Mouse (Mus musculus) hindbrain, embryonic 10.5 days (tissue): Measurements from ENCODE around the gene Acsbg2. TPM values are rescaled to one million over a fixed set of nuclear protein-coding genes. Genes with fewer than 3 reads are reported as not detected.
"Not testable (repeated sequence)": the region's sequence is repeated elsewhere in the genome, so short reads cannot be mapped to it uniquely, and the experiment has no call there.

Source experiments
- DNase-seq: peaks from one replicate; pipeline ENCODE4 v3.0.0-alpha.2; 2017; ENCODE audit warnings: low spot score
- H3K27ac ChIP-seq: fragments of 300-500 bp; sonication (generic); 2 replicates; pipeline ENCODE4 v1.5.1; 2016; ENCODE audit warnings: mild to moderate bottlenecking, moderate library complexity
- H3K27me3 ChIP-seq: fragments of 300-500 bp; sonication (generic); 2 replicates; pipeline ENCODE4 v1.6.1; 2016; ENCODE audit warnings: mild to moderate bottlenecking; ENCODE audit not compliant: poor library complexity, insufficient read depth, severe bottlenecking
- H3K36me3 ChIP-seq: fragments of 300-500 bp; sonication (generic); 2 replicates; pipeline ENCODE4 v1.6.1; 2016; ENCODE audit warnings: mild to moderate bottlenecking, moderate library complexity
- H3K4me1 ChIP-seq: fragments of 300-500 bp; sonication (generic); replicated peaks from 2 replicates; pipeline ENCODE4 v1.6.1; 2016; ENCODE audit warnings: mild to moderate bottlenecking
- H3K4me3 ChIP-seq: fragments of 300-500 bp; sonication (generic); 2 replicates; pipeline ENCODE4 v1.5.1; 2016; ENCODE audit warnings: mild to moderate bottlenecking, moderate library complexity
- H3K9me3 ChIP-seq: fragments of 300-500 bp; sonication (generic); 2 replicates; pipeline ENCODE4 v1.6.1; 2016; ENCODE audit warnings: mild to moderate bottlenecking, moderate library complexity
- WGBS: fragments of 180-500 bp; shearing (Covaris S2); methylation state at CpG from one replicate; pipeline ENCODE4 v1.1.7; 2016; 5-methylcytosine and 5-hydroxymethylcytosine counted together
- polyA plus RNA-seq: library from polyadenylated mRNA; unstranded; fragments of >200 nt; fragmentation: Nextera tagmentation; extraction: Ambion mirVana; gene quantifications from 2 replicates; pipeline ENCODE4 v1.2.1, GENCODE M21; 2016

Gene Acsbg2
- polyA plus RNA-seq = not detected in 2 replicates

GRCm38 (mm10) chr17:56874237-56874636 is at the start of gene Acsbg2:
TSS of gene Acsbg2 (minus strand) at chr17:56874447.
- no peaks in the 10 kb centered on the region for H3K36me3 ChIP-seq
- no peaks in the 10 kb centered on the region for H3K4me1 ChIP-seq
- H3K27me3 ChIP-seq = no peaks in the 10 kb centered on the region
- no peak for DNase-seq
- 85% methylated on average over 2 of the region's 2 CpGs for WGBS
- H3K4me3 ChIP-seq = no peak within 1 kb of the TSS
- H3K27ac ChIP-seq = no peak within 1 kb of the TSS
- no peaks in the 10 kb centered on the region for H3K9me3 ChIP-seq

DNA sequence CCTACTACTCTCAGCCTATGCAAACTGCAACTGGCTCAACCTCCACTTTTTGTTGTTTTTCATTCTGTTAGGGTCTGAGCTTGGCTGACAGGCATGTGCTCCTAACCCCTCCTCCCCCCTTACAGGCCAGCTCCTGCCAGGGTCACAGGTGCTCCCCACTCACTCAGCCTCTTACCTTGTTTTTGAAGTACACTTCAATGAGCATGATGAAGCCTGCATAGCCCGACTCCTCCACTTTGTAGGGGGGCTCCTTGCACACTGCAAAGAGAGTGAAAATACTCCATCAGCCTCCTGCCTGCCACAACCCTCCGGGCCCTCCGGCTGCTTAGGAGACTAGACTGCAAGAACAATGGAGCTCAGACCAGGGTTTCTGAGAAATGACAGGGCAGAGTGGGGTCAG is 45.5 kb upstream of the Acsbg2 start:
- H3K9me3 ChIP-seq = no peaks in the 10 kb centered on the region
- no peaks in the 10 kb centered on the region for H3K27me3 ChIP-seq
- DNase-seq = no peak
- no peaks in the 10 kb centered on the region for H3K4me1 ChIP-seq
- WGBS = 87% methylated on average over 3 of the region's 3 CpGs
- peaks cover 98% of the 10 kb centered on the region for H3K36me3 ChIP-seq
- H3K27ac ChIP-seq = no peak overlapping the region
- no peak overlapping the region for H3K4me3 ChIP-seq

DNA sequence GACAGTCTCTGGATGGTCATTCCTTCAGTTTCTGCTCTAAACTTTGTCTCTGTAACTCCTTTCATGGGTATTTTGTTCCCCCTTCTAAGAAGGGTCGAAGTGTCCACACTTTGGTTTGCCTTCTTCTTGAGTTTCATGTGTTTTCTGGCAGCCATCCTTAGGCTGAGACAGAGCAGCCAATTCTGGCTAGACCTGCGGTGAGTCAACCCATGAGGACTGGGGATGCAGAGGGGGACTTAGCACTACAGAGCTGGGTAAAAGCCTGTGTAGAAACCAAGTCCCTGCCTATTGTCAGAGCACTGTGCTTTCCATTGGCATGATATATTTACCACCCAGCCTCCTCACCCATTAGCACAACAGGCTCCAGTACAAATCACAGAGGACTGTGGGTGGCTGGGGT is 42.9 kb upstream of the Acsbg2 start:
- DNase-seq = no peak

GRCm38 (mm10) chr17:56913444-56913843 is 39.2 kb upstream of the Acsbg2 start:
- Histone ChIP-seq H3K9me3 (no peaks in the 10 kb centered on the region), H3K4me3 (no peak overlapping the region), H3K4me1 (no peaks in the 10 kb centered on the region), H3K27me3 (no peaks in the 10 kb centered on the region), H3K27ac (no peak overlapping the region), H3K36me3 (peaks cover 98% of the 10 kb centered on the region)
- no peak for DNase-seq

More for the DNA sequence above, 42.9 kb upstream of the Acsbg2 start:
- Histone ChIP-seq H3K36me3 (peaks cover 98% of the 10 kb centered on the region), H3K9me3 (no peaks in the 10 kb centered on the region), H3K4me1 (no peaks in the 10 kb centered on the region), H3K4me3 (no peak overlapping the region), H3K27me3 (no peaks in the 10 kb centered on the region), H3K27ac (no peak overlapping the region)
- WGBS = 98% methylated on average over 2 of the region's 2 CpGs

- H3K36me3 ChIP-seq = peaks cover 98% of the 10 kb centered on the region
- H3K9me3 ChIP-seq = no peaks in the 10 kb centered on the region
- no peak overlapping the region for H3K4me3 ChIP-seq
- no peak for DNase-seq
- WGBS = 93% methylated on average over 3 of the region's 3 CpGs
- H3K4me1 ChIP-seq = no peaks in the 10 kb centered on the region
- no peaks in the 10 kb centered on the region for H3K27me3 ChIP-seq
- H3K27ac ChIP-seq = no peak overlapping the region
These were observed 38.8 kb upstream of the Acsbg2 start for GRCm38 (mm10) chr17:56913023-56913422.

GRCm38 (mm10) chr17:56909764-56910163 is 35.5 kb upstream of the Acsbg2 start:
- DNase-seq, H3K27ac ChIP-seq, H3K4me1 ChIP-seq, H3K9me3 ChIP-seq, H3K4me3 ChIP-seq, H3K27me3 ChIP-seq: not testable (repeated sequence)
- H3K36me3 ChIP-seq = peaks cover 99% of the 10 kb centered on the region
- WGBS = 82% methylated on average over 2 of the region's 2 CpGs

DNA sequence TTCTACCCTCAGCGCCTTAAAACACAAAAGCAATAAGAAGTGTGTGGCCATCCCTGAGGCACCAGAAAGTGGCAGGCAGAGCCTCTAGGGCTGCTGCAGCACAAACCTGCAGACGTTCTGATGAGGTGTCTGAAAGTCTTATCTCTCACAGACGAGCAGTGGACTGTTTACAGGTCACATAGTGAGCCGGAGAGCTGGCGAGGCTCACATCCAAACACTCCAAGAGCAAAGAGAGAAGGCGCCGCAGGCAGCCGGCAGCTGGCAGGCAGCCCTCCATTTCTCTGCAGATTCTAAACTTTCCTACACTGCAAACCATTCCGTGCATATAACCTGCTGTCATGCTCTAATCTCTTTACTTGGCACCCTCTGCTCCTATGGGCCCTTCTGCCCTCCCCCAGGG is 33.6 kb upstream of the Acsbg2 start:
- Histone ChIP-seq H3K36me3 (peaks cover 99% of the 10 kb centered on the region), H3K27me3 (no peaks in the 10 kb centered on the region), H3K4me3 (no peak overlapping the region), H3K27ac (no peak overlapping the region), H3K4me1 (peaks cover 9% of the 10 kb centered on the region; the same call in 1 of the 2 replicates), H3K9me3 (no peaks in the 10 kb centered on the region)
- no peak for DNase-seq
- 90% methylated on average over 9 of the region's 9 CpGs for WGBS

DNA sequence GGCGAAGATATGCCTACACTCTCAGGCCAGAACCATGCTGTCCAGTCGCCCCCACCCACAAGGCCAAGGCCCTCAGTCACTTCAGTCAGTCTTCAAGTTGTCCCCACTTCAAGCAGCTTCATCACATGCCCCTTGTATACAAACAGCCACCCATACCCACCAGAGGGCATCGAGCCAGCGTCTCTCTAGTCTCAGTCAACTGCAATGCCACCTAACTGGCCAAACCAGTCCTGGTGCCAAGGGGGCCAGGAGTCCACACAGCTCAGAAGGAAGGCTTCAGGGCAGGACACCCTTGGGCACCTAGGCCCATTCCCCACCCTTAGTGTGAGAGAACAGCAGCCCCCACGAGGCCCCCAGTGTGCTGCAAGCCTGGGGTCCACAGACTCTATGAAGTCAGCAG is 32.8 kb upstream of the Acsbg2 start:
- WGBS = 90% methylated on average over 5 of the region's 5 CpGs
- H3K27ac ChIP-seq = no peak overlapping the region
- H3K4me3 ChIP-seq = no peak overlapping the region
- no peak for DNase-seq
- H3K36me3 ChIP-seq = peaks cover 100% of the 10 kb centered on the region
- H3K4me1 ChIP-seq = peaks cover 9% of the 10 kb centered on the region; the same call in 1 of the 2 replicates
- no peaks in the 10 kb centered on the region for H3K27me3 ChIP-seq
- no peaks in the 10 kb centered on the region for H3K9me3 ChIP-seq

DNA sequence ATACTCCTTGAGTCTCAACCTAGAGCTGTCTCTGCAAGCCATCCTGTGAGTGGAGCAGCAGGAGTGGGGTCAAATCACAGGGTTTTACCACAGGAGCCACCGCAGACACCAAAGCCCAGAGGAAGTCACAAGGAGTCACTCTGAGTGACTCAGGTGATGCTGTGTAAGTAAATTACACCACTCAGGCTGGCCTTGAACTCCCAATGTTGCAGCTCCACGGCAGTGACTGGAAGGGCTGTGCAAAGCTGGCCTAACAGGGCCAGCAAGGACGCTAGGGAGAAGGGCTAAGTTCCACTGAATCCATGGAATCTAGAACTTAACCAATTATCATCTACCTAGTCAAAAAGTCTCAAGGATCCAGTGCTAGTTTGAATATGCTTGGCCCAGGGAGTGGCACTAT is 31.9 kb upstream of the Acsbg2 start:
- Histone ChIP-seq H3K27ac (no peak overlapping the region), H3K36me3 (peaks cover 100% of the 10 kb centered on the region), H3K4me3 (no peak overlapping the region), H3K27me3 (no peaks in the 10 kb centered on the region), H3K9me3 (no peaks in the 10 kb centered on the region), H3K4me1 (peaks cover 9% of the 10 kb centered on the region; the same call in 1 of the 2 replicates)
- WGBS = 92% methylated on average over 3 of the region's 3 CpGs
- no peak for DNase-seq

GRCm38 (mm10) chr17:56902698-56903097 is 28.5 kb upstream of the Acsbg2 start:
- WGBS = 80% methylated on average over 5 of the region's 5 CpGs
- no peak overlapping the region for H3K4me3 ChIP-seq
- H3K36me3 ChIP-seq = peaks cover 100% of the 10 kb centered on the region
- DNase-seq = no peak
- H3K27ac ChIP-seq = no peak overlapping the region
- H3K9me3 ChIP-seq = no peaks in the 10 kb centered on the region
- peaks cover 9% of the 10 kb centered on the region; the same call in 1 of the 2 replicates for H3K4me1 ChIP-seq
- H3K27me3 ChIP-seq = no peaks in the 10 kb centered on the region

DNA sequence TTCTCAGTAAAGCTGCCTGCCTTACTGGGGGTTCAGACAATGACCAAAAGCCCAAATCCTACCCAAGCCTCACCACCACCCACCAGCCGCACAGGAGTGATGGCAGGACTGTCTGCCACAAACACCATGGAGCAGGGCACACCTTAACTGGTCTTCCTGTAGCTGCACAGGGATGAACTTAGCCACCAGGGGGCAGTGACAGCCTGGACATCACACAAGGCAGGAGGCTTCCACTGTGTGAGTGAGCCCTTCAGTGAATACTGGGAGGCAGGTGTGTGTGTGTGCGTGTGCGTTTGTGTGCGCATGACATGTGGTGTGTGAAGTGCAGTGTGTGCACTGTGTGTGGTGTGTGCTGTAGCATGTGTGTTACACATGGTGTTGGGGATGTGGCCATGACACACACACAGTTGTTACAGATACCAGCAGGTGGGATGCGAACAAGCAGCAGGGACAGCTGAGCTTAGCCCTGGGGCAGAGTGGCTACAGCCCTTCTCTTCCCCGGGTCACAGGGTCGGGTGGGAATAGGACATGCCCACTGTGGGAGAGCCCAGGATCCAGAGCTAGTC is 23.5 kb upstream of the Acsbg2 start:
- peak; percentile 69 for DNase-seq
- peaks cover 11% of the 10 kb centered on the region for H3K4me1 ChIP-seq
- no peak overlapping the region for H3K4me3 ChIP-seq
- H3K27ac ChIP-seq = no peak overlapping the region
- H3K36me3 ChIP-seq = peaks cover 100% of the 10 kb centered on the region
- H3K27me3 ChIP-seq = no peaks in the 10 kb centered on the region
- no peaks in the 10 kb centered on the region for H3K9me3 ChIP-seq
- WGBS = 87% methylated on average over 7 of the region's 7 CpGs

DNA sequence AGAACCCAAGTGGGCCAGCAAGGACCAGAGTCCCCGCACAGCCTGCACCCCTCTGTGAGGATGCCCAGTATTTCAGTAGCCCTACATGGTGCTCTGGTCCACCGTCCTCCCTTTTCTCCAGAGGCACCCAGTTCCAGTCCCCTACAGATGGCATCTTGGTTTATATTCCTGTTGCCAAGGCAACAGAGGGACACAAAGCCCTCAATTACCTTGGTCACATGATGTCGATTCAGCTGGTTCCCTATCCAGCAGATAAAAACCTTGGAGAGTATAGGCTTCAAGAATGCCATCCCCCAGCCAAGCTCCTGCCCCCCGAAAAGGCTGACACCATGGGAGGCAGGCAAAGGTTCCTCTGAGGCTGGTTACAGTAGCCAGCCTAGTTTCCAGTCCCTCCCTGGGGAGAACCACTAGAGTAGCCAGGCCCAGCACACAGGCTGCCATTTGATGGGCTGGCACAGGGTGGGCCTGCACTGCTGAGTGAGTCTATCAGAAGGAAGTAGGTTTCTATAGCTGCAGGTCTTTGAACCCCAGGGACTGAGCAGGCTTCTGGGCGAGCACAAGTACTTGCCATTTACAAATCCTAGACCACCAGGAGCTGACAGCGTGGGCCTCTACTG is 22.4 kb upstream of the Acsbg2 start:
- WGBS = 81% methylated on average over 6 of the region's 6 CpGs
- peaks cover 100% of the 10 kb centered on the region for H3K36me3 ChIP-seq
- DNase-seq = no peak
- H3K4me1 ChIP-seq = peaks cover 11% of the 10 kb centered on the region
- no peaks in the 10 kb centered on the region for H3K27me3 ChIP-seq
- no peaks in the 10 kb centered on the region for H3K9me3 ChIP-seq
- no peak overlapping the region for H3K4me3 ChIP-seq
- H3K27ac ChIP-seq = peak overlapping the region; percentile 5; the same call in 1 of the 2 replicates

DNA sequence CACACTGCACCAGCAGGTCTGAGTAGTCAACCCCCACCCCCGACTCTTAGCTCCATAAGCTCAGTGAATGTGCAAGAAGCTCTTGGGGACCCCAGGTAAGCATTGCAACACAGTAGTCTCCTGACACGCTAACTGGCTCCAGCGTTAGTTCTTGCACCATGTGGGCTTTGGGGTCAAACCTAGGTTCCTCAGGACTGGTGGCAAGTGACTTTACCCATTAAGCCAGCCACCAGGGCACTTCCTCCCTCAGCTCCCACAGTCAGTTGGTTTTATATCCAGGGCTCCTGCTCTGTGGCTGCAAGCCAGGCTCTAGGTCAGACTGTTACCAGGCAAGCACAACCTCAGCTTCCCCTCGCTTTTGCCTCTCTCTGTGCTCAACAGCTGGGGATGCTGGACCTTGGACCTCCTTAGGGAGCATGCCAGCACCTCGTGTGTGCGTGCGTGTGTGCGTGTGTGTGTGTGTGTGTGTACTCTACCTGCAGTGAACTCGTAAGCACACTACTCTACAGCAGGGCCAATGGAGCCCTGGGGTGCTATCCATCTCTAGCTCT is 21.2 kb upstream of the Acsbg2 start:
- Histone ChIP-seq H3K27me3 (no peaks in the 10 kb centered on the region), H3K4me1 (peaks cover 11% of the 10 kb centered on the region), H3K27ac (no peak overlapping the region), H3K36me3 (peaks cover 99% of the 10 kb centered on the region), H3K4me3 (no peak overlapping the region), H3K9me3 (no peaks in the 10 kb centered on the region)
- no peak for DNase-seq
- 95% methylated on average over 9 of the region's 9 CpGs for WGBS
